Mouse (Mus musculus): Measurements from ENCODE around the gene Cyth1.

Cyth1 gene

GRCm38 (mm10) chr11:118248150-118249011, at the start of gene Cyth1:
TSS of gene Cyth1 (minus strand) at chr11:118248592.
- ChIA-PET POLR2A (interaction anchor here in 3 of 4 experiments (0.5 to 4.1 kb wide), 18 partner anchors 8 to 1633 kb away, joined by 3 to 23 read pairs (median 4); partner anchors contain the start of genes Usp36 (in 3 of the 3), Socs3 (in 1 of the 3) and Tnrc6c (in 1 of the 3)), CTCF (interaction anchor here in 3 of 4 experiments (0.5 to 2.0 kb wide), 7 partner anchors 11 to 194 kb away, joined by 3 to 6 read pairs (median 4); partner anchors contain the start of gene Usp36 (in 1 of the 3))

GRCm38 (mm10) chr11:118297967-118298366, 49.6 kb upstream of the Cyth1 start:
- CTCF ChIA-PET: interaction anchor here in 1 of 4 experiments (0.6 kb wide), 1 partner anchor 428 kb away, joined by 6 read pairs; no protein-coding TSS in a partner anchor
- POLR2A ChIA-PET: interaction anchor here in 3 of 4 experiments (1.4 to 3.7 kb wide), 3 partner anchors 8 kb away, joined by 6 to 34 read pairs (median 7); partner anchors contain the start of gene Usp36 (in 3 of the 3)

- ChIA-PET POLR2A (interaction anchor here in 2 of 4 experiments (0.6 kb wide), 2 partner anchors 73 to 436 kb away, joined by 3 to 7 read pairs; no protein-coding TSS in a partner anchor), CTCF (no interaction called here)
These were observed 46.6 kb upstream of the Cyth1 start for GRCm38 (mm10) chr11:118295026-118295425.

GRCm38 (mm10) chr11:118292671-118293070, 44.3 kb upstream of the Cyth1 start:
- CTCF ChIA-PET: no interaction called here
- POLR2A ChIA-PET: interaction anchor here in 2 of 4 experiments (0.6 to 1.1 kb wide), 2 partner anchors 10 to 108 kb away, joined by 3 read pairs; no protein-coding TSS in a partner anchor

GRCm38 (mm10) chr11:118289999-118290889, 41.9 kb upstream of the Cyth1 start, which contains the start of gene Usp36:
TSS of gene Usp36 (minus strand) at chr11:118290244.
- CTCF ChIA-PET: interaction anchor here (0.5 to 2.1 kb wide), 14 partner anchors 11 to 1950 kb away, joined by 3 to 6 read pairs (median 4); partner anchors contain the start of gene Cyth1 (in 1 of the 4)
- POLR2A ChIA-PET: interaction anchor here (0.5 to 2.5 kb wide), 88 partner anchors 8 to 1350 kb away, joined by 3 to 36 read pairs (median 4); partner anchors contain the start of genes Cant1 (in 3 of the 4), Cyth1 (in 3 of the 4), Birc5 (in 2 of the 4) and Tnrc6c (in 2 of the 4)

GRCm38 (mm10) chr11:118289562-118289961, 41.2 kb upstream of the Cyth1 start:
- ChIA-PET CTCF (interaction anchor here in 3 of 4 experiments (0.5 to 2.1 kb wide), 8 partner anchors 10 to 652 kb away, joined by 3 to 6 read pairs (median 4); partner anchors contain the start of gene Cyth1 (in 1 of the 3)), POLR2A (interaction anchor here in 3 of 4 experiments (0.7 to 2.5 kb wide), 52 partner anchors 9 to 1349 kb away, joined by 3 to 36 read pairs (median 5); partner anchors contain the start of genes Cyth1 (in 2 of the 3), Tnrc6c (in 2 of the 3), Birc5 (in 1 of the 3) and Cant1 (in 1 of the 3))

GRCm38 (mm10) chr11:118289037-118289511, 40.7 kb upstream of the Cyth1 start:
- CTCF ChIA-PET: interaction anchor here in 3 of 4 experiments (0.6 to 2.1 kb wide), 4 partner anchors 10 to 653 kb away, joined by 3 to 6 read pairs (median 4); no protein-coding TSS in a partner anchor
- POLR2A ChIA-PET: interaction anchor here in 3 of 4 experiments (0.6 to 2.5 kb wide), 27 partner anchors 9 to 1349 kb away, joined by 3 to 36 read pairs (median 6); partner anchors contain the start of genes Cant1 (in 1 of the 3), Cep295nl (in 1 of the 3), Cyth1 (in 1 of the 3) and Tnrc6c (in 1 of the 3)

GRCm38 (mm10) chr11:118287573-118287972, 39.2 kb upstream of the Cyth1 start:
- ChIA-PET POLR2A (interaction anchor here in 2 of 4 experiments (0.6 to 3.5 kb wide), 4 partner anchors 11 to 409 kb away, joined by 3 to 18 read pairs (median 3); no protein-coding TSS in a partner anchor), CTCF (interaction anchor here in 1 of 4 experiments (0.6 kb wide), 1 partner anchor 122 kb away, joined by 5 read pairs; no protein-coding TSS in a partner anchor)

- ChIA-PET POLR2A (interaction anchor here in 3 of 4 experiments (0.5 to 3.5 kb wide), 6 partner anchors 10 to 435 kb away, joined by 3 to 18 read pairs (median 4); partner anchors contain the start of gene Cyth1 (in 1 of the 3)), CTCF (no interaction called here)
These were observed 38.0 kb upstream of the Cyth1 start for GRCm38 (mm10) chr11:118286434-118286833.

GRCm38 (mm10) chr11:118285791-118286190, 37.4 kb upstream of the Cyth1 start:
- POLR2A ChIA-PET: interaction anchor here in 3 of 4 experiments (0.5 to 3.5 kb wide), 4 partner anchors 9 to 273 kb away, joined by 3 to 18 read pairs (median 6); partner anchors contain the start of gene Cyth1 (in 1 of the 3)
- CTCF ChIA-PET: no interaction called here

GRCm38 (mm10) chr11:118280218-118280617, 31.8 kb upstream of the Cyth1 start:
- ChIA-PET POLR2A (interaction anchor here (0.6 to 3.0 kb wide), 14 partner anchors 9 to 273 kb away, joined by 3 to 19 read pairs (median 4); partner anchors contain the start of gene Usp36 (in 4 of the 4)), CTCF (interaction anchor here in 3 of 4 experiments (0.6 to 1.2 kb wide), 5 partner anchors 9 to 955 kb away, joined by 3 to 6 read pairs (median 3); partner anchors contain the start of gene Usp36 (in 1 of the 3))

- CTCF ChIA-PET: interaction anchor here in 2 of 4 experiments (0.6 to 1.5 kb wide), 6 partner anchors 11 to 1839 kb away, joined by 3 to 5 read pairs (median 3); partner anchors contain the start of gene Usp36 (in 1 of the 2)
- POLR2A ChIA-PET: interaction anchor here in 2 of 4 experiments (0.7 to 2.7 kb wide), 7 partner anchors 8 to 30 kb away, joined by 3 to 18 read pairs (median 4); partner anchors contain the start of genes Cyth1 (in 1 of the 2) and Usp36 (in 1 of the 2)
These were observed 27.9 kb upstream of the Cyth1 start for GRCm38 (mm10) chr11:118276328-118276727.

GRCm38 (mm10) chr11:118275092-118275491, 26.7 kb upstream of the Cyth1 start:
- ChIA-PET CTCF (interaction anchor here in 1 of 4 experiments (0.6 to 1.5 kb wide), 2 partner anchors 15 to 253 kb away, joined by 4 read pairs; partner anchors contain the start of gene Usp36), POLR2A (interaction anchor here in 3 of 4 experiments (0.7 to 2.7 kb wide), 8 partner anchors 11 to 16 kb away, joined by 3 to 18 read pairs (median 6); partner anchors contain the start of gene Usp36 (in 2 of the 3))

GRCm38 (mm10) chr11:118269827-118270226, 21.4 kb upstream of the Cyth1 start:
- CTCF ChIA-PET: interaction anchor here (0.6 to 1.0 kb wide), 16 partner anchors 9 to 1700 kb away, joined by 3 to 8 read pairs (median 4); partner anchors contain the start of gene Usp36 (in 1 of the 4)

GRCm38 (mm10) chr11:118266666-118267046, 18.3 kb upstream of the Cyth1 start:
- ChIA-PET POLR2A (interaction anchor here in 2 of 4 experiments (1.0 to 4.0 kb wide), 6 partner anchors 10 to 23 kb away, joined by 3 to 69 read pairs (median 5); partner anchors contain the start of gene Usp36 (in 1 of the 2)), CTCF (interaction anchor here in 2 of 4 experiments (0.6 to 1.3 kb wide), 3 partner anchors 10 to 583 kb away, joined by 4 to 5 read pairs (median 4); no protein-coding TSS in a partner anchor)

More at GRCm38 (mm10) chr11:118269827-118270226, 21.4 kb upstream of the Cyth1 start:
- POLR2A ChIA-PET: interaction anchor here in 2 of 4 experiments (0.6 to 1.3 kb wide), 3 partner anchors 11 to 128 kb away, joined by 3 to 6 read pairs (median 5); partner anchors contain the start of gene Usp36 (in 1 of the 2)
